Mouse (Mus musculus): ENCODE data around the gene Cacnb3.

- TF ChIP-seq MAFK (IDR thresholded peaks at IDR 0.05; ENCODE audit: insufficient read depth, low read depth, low read length) = no peak
- TF ChIP-seq ZC3H11A (IDR thresholded peaks at IDR 0.05; ENCODE audit: borderline replicate concordance, low read depth, low read length) = no peak
- no peak for TF ChIP-seq ZNF384 (IDR thresholded peaks at IDR 0.05; ENCODE audit: low read depth, low read length)
Measured at GRCm38 (mm10) chr15:98608058-98608783, 22.4 kb upstream of the Cacnb3 start.

Data from ES-E14 (cell line).